Mouse (Mus musculus) CH12F3 (cell line): ENCODE measurements around the gene Mdm2.
"Not testable (repeated sequence)": the region's sequence is repeated elsewhere in the genome, so short reads cannot be mapped to it uniquely, and the experiment has no call there.

Experiments
- in situ Hi-C: fragments of 300-500 bp; cut with MboI; formaldehyde crosslinking; loops from 2 replicates; pipeline ENCODE4 v1.14.3; 2020; ENCODE audit warnings: low sequenced_read_pairs

The Mdm2 gene

DNA sequence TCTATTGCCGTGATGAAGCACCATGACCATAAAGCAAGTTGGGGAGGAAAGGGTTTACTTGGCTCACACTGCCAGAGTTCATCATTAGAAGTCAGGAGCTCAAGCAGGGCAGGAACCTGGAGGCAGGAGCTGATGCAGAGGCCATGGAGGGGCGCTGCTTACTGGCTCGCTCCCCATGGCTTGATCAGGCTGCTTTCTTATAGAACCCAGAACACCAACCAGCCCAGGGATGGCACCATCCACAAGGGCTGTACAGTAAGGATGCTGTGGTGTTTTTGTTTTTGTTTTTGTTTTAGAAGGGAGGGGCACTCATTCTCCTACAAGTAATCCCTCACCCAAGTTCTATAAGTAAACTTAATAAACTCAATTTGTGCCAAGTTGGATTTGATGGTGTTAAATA, 6.1 kb upstream of the Mdm2 start:
- in situ Hi-C loops, result no loop called here

- in situ Hi-C loops, result not testable (repeated sequence)
These were observed 5.1 kb upstream of the Mdm2 start for GRCm38 (mm10) chr10:117715654-117716053.

- in situ Hi-C loops, result no loop called here
These were observed 4.5 kb upstream of the Mdm2 start for GRCm38 (mm10) chr10:117714928-117715500.

GRCm38 (mm10) chr10:117714048-117714545, 3.5 kb upstream of the Mdm2 start:
- in situ Hi-C loops, result no loop called here

DNA sequence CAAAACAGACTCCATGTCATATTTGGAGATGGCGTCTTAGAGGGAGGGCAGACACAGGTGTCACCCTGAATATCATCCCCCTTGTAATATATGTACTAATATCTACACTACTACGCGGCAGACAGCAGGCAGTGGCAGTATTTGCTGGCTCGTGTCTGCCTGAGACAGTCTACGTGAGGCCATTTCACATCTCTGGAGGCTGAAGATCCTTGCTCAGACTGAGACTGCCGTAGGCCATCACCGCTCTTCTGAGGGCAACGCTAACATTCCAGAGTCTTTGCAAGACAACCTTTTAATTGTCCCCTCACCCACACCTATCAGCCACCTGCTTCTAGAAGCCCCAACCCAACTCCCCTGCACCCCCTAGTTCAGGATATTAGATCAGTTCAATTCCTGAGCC, 2.9 kb upstream of the Mdm2 start:
- in situ Hi-C loops, result no loop called here

GRCm38 (mm10) chr10:117712871-117713270, 2.3 kb upstream of the Mdm2 start:
- in situ Hi-C loops, result no loop called here

DNA sequence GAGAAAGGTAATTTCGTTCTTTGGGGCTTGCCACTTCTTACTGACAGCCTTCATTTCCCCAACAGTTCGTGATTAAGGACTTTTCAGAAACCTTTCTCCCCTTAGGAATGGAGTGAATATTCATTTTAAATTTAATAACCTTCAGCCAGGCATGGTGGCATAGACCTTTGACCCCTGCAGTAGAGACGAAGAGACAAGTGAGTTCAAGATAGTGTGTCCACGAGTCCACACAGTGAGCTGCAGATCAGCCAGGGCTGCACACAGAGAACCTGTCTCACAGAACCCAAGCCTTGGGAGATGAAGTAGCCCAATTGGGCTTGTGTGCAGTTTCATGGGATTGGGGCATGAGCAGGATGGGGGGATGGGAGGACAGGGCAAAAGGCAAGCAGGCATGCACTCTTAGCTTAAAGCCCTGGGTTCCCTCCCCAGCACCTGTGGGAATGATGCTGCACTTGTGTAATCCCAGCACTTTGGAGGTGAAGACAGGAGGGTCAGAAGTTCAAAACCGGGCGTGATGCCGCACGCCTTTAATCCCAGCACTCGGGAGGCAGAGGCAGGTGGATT, 1.7 kb upstream of the Mdm2 start:
- in situ Hi-C loops, result no loop called here

DNA sequence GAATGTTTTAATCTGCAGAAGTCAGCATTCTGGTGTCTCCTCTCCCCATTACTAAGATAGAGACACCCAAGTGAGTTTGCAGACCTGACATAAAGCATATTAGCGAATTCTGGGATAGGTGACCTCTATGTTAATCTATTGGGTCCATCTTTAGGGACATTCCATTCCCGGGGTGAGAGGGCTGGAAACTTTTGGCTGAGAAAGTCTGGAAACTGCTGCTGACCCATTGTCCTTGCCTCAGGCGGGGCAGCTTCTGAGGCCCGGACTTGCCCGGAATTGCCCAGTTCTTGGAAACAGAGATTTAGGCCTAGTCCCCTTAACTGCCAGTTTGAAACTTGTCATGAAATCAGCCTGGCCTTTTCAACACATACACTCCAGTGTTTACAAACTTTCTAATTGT, 850 bp upstream of the Mdm2 start:
- in situ Hi-C loops, result no loop called here

DNA sequence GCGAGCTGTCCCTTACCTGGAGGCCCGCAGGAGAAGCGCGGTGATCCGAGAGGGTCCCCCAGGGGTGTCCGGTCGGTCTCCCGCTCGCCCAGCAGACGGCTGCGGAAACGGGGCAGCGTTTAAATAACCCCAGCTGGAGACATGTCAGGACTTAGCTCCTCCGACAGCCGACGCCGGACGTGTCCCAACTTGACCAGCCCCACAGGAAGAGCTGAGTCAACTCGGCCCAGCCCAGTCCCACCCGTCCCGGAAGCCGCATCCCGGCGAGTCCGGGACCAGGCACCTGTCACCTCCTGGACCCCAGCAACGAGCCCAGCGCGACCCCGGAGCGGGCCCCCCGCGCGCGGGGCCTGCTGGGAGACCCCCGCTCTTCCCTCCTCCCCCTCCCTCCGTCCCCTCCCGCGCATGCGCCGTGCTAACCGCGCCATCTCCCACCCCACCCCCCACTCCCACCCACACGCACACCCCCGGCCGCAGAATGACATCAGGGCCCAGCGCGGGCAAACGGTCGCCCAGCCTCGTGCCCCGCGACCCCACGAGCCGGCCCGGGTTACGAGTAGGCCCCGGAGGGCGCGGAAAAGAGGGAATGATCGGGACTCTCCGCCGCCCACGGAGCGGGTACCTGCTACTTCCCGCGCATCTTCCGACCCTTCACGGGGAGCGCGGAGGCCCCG, 491 bp downstream of the Mdm2 start:
- in situ Hi-C loops, result no loop called here

- in situ Hi-C loops, result no loop called here
These were observed 1.2 kb downstream of the Mdm2 start for GRCm38 (mm10) chr10:117709326-117709830.

DNA sequence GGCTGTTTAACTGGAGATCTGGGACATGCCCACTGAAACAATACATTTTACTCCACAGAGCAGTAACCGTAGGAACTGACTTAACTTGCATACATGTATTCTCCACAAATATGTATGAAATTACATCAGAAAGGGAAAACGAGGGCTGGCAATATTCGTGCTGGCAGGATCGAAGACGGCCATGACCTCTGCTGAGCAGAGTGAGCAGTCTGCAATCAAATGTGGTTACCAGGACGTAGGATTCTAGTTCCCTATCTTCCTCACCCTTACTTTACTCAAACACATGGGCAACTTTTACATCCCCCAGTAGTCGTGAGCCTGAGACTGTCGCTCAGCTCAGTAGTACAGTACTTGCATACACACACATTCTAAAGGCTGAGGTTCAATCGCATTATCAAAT, 1.7 kb downstream of the Mdm2 start:
- in situ Hi-C loops, result no loop called here

GRCm38 (mm10) chr10:117708376-117708775, 2.2 kb downstream of the Mdm2 start:
- in situ Hi-C loops, result no loop called here

GRCm38 (mm10) chr10:117707114-117707838, 3.3 kb downstream of the Mdm2 start:
- in situ Hi-C loops, result no loop called here

GRCm38 (mm10) chr10:117706440-117706839, 4.1 kb downstream of the Mdm2 start:
- in situ Hi-C loops, result no loop called here

GRCm38 (mm10) chr10:117705806-117706205, 4.8 kb downstream of the Mdm2 start:
- in situ Hi-C loops, result no loop called here

DNA sequence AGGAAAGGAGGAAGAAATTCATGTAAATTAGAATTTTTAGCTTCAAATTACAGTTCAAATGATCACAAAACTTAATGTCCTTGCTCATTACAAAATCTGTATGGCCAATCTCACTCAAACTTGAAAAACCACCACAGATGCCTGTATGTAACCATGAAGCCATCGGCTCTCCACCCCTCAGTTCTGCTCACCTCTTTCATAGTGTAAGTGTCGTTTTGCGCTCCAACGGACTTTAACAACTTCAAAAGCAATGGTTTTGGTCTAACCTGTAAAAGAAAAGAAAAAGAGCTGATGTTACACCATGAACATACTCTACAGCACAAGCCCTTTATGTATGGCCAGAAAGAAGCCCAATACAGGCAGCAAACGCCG, 5.6 kb downstream of the Mdm2 start:
- in situ Hi-C loops, result no loop called here

- in situ Hi-C loops, result not testable (repeated sequence)
These were observed 6.1 kb downstream of the Mdm2 start for GRCm38 (mm10) chr10:117704314-117704963.

- in situ Hi-C loops, result no loop called here
These were observed 7.1 kb downstream of the Mdm2 start for GRCm38 (mm10) chr10:117703506-117703905.

GRCm38 (mm10) chr10:117702024-117702833, 8.3 kb downstream of the Mdm2 start:
- in situ Hi-C loops, result no loop called here
